20 mouse cellular contexts compared by ENCODE assay signal in the genomic region with DNA sequence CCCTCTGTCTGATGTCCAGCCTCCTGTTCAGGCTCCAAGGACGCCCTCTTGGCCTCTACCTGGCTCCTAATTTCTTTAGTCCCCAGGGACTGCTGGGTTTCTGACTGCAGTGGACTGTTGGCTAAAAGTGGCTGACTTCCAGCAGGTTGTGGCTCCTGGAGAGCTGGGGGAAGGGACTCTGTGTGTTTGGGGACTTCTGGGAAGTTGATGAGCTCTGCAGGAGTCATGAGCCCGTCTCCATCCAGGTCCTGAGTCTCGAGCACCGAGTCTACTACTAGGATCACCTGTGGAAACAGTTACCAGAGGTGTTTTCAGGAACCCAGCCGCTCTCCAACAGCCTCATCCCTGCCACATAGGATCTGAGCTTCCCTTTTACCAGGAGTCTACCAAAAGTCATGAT. TPM values are rescaled to one million over a fixed set of nuclear protein-coding genes. Genes with fewer than 3 reads are reported as not detected.
DNase-seq lines count a peak whose midpoint lies in the region; ATAC-seq lines count a peak whose summit lies in the region.
"Had no signal": no experiment of that assay in that cellular context is flagged by ENCODE, and none has a peak within 500 bp of the region (broad histone marks: within the 10 kb centered on the region; RNA-seq: fewer than 3 reads in every experiment).

No protein-coding gene starts in this region.

- 76% methylated on average over 5 of the region's 5 CpGs for WGBS in kidney, embryonic 14.5 days

- H3K4me3 ChIP-seq in kidney, embryonic 14.5 days (ENCODE audit: low read length): no peak overlapping the region

- intact Hi-C loops in heart, postnatal 14 days (cut with DNase I): no loop called here

- H3K9me3 ChIP-seq in kidney, embryonic 14.5 days (ENCODE audit: control insufficient read depth, low read length): no peaks in the 10 kb centered on the region
- H3K9me3 ChIP-seq: G1E had no signal

- no peak overlapping the region for H3K4me2 ChIP-seq in kidney, embryonic 14.5 days (replicated peaks; ENCODE audit: low read depth, low read length)

- ATAC-seq in kidney, embryonic 14.5 days (ENCODE audit: low FRiP score, low TSS enrichment): no peak
- ATAC-seq: activated CD4-positive, CD25-positive, alpha-beta regulatory T cell, adult 4 months; CD4-positive, CD25-positive, alpha-beta regulatory T cell, adult 4 months; Patski had no signal

- no peak overlapping the region for H3K27ac ChIP-seq in kidney, embryonic 14.5 days (ENCODE audit: low read depth, low read length)

- H3K9ac ChIP-seq in kidney, embryonic 14.5 days (ENCODE audit: low read depth, low read length): no peak overlapping the region

- H3K4me1 ChIP-seq in kidney, embryonic 14.5 days (ENCODE audit: control insufficient read depth, insufficient read depth, low read length): no peaks in the 10 kb centered on the region

- no peaks in the 10 kb centered on the region for H3K27me3 ChIP-seq in kidney, embryonic 14.5 days (ENCODE audit: control insufficient read depth, insufficient read depth, low read length)
- H3K27me3 ChIP-seq: Patski had no signal

- H3K36me3 ChIP-seq in kidney, embryonic 14.5 days (ENCODE audit: control insufficient read depth, insufficient read depth, low read length): no peaks in the 10 kb centered on the region

- peak; percentile 72 for DNase-seq in heart, adult 11 months
- no peak for DNase-seq in heart, postnatal 14 days
- peak; percentile 15 for DNase-seq in kidney, adult 9 months
- DNase-seq: adrenal gland, adult 2 months; adrenal gland, adult 8-10 months; adrenal gland, postnatal 10 days; adrenal gland, postnatal 14 days; adrenal gland, postnatal 25 days; adrenal gland, postnatal 36 days; B cell, adult 2 months; cerebellum, adult 11 months; cerebellum, adult 11-12 months; cerebellum, adult 18-20 months had no signal

RNA-seq across cellular contexts. Expression of gene Cgref1, which starts 11.7 kb away (rescaled TPM):
- under 1 TPM; 0.39 to 0.45 TPM for total RNA-seq in heart, postnatal 14 days (2021)
- polyA plus RNA-seq in kidney, embryonic 14.5 days (2014; fragmentation: Nextera tagmentation; extraction: Ambion mirVana): 7.5 and 10.4 TPM in 2 replicates
- total RNA-seq: CH12.LX, MEL had no signal
- polyA plus RNA-seq: G1E had no signal

RNA-seq across cellular contexts. Expression of gene Khk, which starts 12.5 kb away (rescaled TPM):
- 10 to 100 TPM; 15.4 TPM for total RNA-seq in heart, postnatal 14 days (2021)
- 29.7 and 31.4 TPM in 2 replicates for polyA plus RNA-seq in kidney, embryonic 14.5 days (2014; fragmentation: Nextera tagmentation; extraction: Ambion mirVana)

RNA-seq across cellular contexts. Expression of gene Emilin1, which starts 20.5 kb away (rescaled TPM):
- 10 to 100 TPM; 38.9 to 46.9 TPM for total RNA-seq in heart, postnatal 14 days (2021)
- polyA plus RNA-seq in kidney, embryonic 14.5 days (2014; fragmentation: Nextera tagmentation; extraction: Ambion mirVana): 170 and 191 TPM in 2 replicates

RNA-seq across cellular contexts. Expression of gene Ost4, which starts 26.1 kb away (rescaled TPM):
- 100 to 1,000 TPM; 145 to 146 TPM for total RNA-seq in heart, postnatal 14 days (2021)
- polyA plus RNA-seq in kidney, embryonic 14.5 days (2014; fragmentation: Nextera tagmentation; extraction: Ambion mirVana): 500 and 653 TPM in 2 replicates

RNA-seq across cellular contexts. Expression of gene Preb, which starts 26.5 kb away (rescaled TPM):
- total RNA-seq in heart, postnatal 14 days (2021): 10 to 100 TPM; 74.1 to 79.3 TPM
- 97.6 and 99.5 TPM in 2 replicates for polyA plus RNA-seq in kidney, embryonic 14.5 days (2014; fragmentation: Nextera tagmentation; extraction: Ambion mirVana)

Comparison
In these comparisons a context has a peak if more than half of its experiments do, and no peak if none do; other contexts are left out.
1. DNase-seq: peak in heart, adult 11 months (single experiment) and kidney, adult 9 months (single experiment); none in heart, postnatal 14 days (0 of 2).